Mouse (Mus musculus) retina, postnatal 7 days (tissue): ENCODE measurements at regions not wholly inside any gene's neighbourhood (a gene's known extent, or its start where the extent isn't known, plus 50 kb on each side); places are given as distances from the start of the nearest gene placed in this dataset.
A peak's percentile ranks its signal among the peaks of the same experiment; 100 is the strongest.

Experiments
- DNase-seq: peaks from one replicate; pipeline ENCODE4 v3.0.0-alpha.2; 2012; ENCODE audit warnings: low read depth, low spot score

GRCm38 (mm10) chr9:40617676-40618062 is 52.7 kb upstream of the Gm21915 start:
- DNase-seq: no peak

GRCm38 (mm10) chr9:40617036-40617675 is 53.3 kb upstream of the Gm21915 start:
- peak; percentile 19 for DNase-seq

GRCm38 (mm10) chr9:40616426-40617035 is 53.9 kb upstream of the Gm21915 start:
- peak; percentile 70 for DNase-seq

GRCm38 (mm10) chr9:40615891-40616290 is 54.5 kb upstream of the Gm21915 start:
- no peak for DNase-seq

- DNase-seq: no peak
Observed at GRCm38 (mm10) chr9:40614071-40614470, 56.3 kb upstream of the Gm21915 start.

- DNase-seq: no peak
Observed at GRCm38 (mm10) chr9:40613182-40613581, 57.2 kb upstream of the Gm21915 start.

GRCm38 (mm10) chr9:40612755-40613154 is 57.7 kb upstream of the Gm21915 start:
- DNase-seq: no peak

GRCm38 (mm10) chr9:40612312-40612711 is 58.1 kb upstream of the Gm21915 start:
- no peak for DNase-seq

GRCm38 (mm10) chr9:40611626-40612025 is 58.8 kb upstream of the Gm21915 start:
- no peak for DNase-seq

GRCm38 (mm10) chr9:40608596-40608995 is 61.8 kb upstream of the Gm21915 start:
- DNase-seq: no peak

- no peak for DNase-seq
Observed at GRCm38 (mm10) chr9:40607941-40608340, 62.5 kb upstream of the Gm21915 start.

GRCm38 (mm10) chr9:40603521-40603920 is 66.9 kb upstream of the Gm21915 start:
- DNase-seq: no peak

GRCm38 (mm10) chr9:40598431-40598831 is 67.2 kb upstream of the Gramd1b start:
- no peak for DNase-seq

- DNase-seq: peak; percentile 24
Observed at GRCm38 (mm10) chr9:40587421-40587820, 56.2 kb upstream of the Gramd1b start.

- no peak for DNase-seq
Observed at GRCm38 (mm10) chr9:40586581-40586980, 55.4 kb upstream of the Gramd1b start.

GRCm38 (mm10) chr9:40583554-40583953 is 52.4 kb upstream of the Gramd1b start:
- peak; percentile 29 for DNase-seq

- no peak for DNase-seq
Observed at GRCm38 (mm10) chr9:40581854-40582253, 50.7 kb upstream of the Gramd1b start.
